Mouse (Mus musculus): ENCODE results near the gene Mcrip2. TPM values are rescaled to one million over a fixed set of nuclear protein-coding genes. Genes with fewer than 3 reads are reported as not detected.

The Mcrip2 gene
- polyA plus RNA-seq, 1 experiment from 2014 or later, result 15.9 TPM

DNA sequence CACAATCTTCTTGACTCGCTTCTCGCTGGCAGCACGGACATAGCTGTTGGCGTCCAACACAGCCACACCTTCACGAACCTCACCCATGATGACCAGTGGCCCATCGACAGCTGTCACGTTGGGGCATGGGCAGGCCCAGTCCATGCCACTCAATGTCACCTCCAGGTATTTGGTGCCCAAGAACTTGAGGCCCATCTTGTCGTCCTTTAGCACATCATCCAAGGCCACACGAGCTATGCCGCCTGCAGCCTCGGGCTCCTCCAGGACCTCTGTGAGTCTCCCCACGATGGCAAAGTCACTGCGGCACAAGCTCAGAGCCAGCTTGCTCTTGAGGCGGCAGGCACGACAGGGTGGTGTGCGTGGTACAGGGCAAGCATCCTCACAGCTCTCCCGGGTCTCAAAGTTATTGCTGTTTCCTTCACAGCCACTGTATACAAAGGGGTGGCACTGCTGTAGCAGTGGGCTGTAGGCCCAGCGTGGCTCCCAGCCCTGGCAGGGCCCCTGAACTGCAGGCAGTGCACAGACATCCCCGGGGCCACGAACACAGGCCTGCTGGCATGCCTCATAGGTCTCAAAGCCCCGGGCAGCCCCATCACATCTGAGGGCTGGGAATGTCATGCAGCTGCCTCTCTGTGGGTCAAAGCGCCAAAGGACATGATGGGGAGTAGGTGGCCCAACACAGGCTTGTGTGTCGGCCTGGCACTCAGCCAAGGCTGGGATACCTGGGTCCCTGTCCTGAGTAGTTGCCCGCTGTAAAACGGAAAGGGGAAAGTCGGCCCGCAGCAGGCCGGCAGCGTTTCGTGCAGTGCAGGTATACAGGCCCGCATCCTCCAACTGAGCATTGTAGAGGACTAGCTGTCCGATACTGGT is 9.4 kb upstream of the Mcrip2 start:
- WGBS, result 92% methylated on average over 32 of the region's 32 CpGs
- no peak overlapping the region for H3K9ac ChIP-seq (ENCODE audit: low read length)

DNA sequence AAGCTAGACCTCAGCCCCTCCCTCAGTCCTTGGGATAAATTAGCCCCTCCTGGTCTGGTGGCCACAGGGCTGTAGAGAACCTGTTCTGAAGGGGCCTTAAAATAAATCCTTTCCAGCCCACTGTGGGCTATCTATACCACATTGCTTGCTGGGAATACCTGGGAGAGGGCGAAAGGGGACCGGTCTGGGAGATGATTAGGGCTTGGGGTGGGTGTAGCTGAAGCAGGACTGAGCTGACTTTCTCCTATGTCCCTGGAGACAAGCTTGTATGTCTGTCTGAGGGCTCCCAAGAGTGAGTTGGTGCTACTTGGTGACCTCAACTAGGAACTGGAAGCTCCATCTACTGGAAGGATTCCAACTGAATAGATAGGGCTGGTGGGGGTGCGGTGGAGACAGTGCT is 8.5 kb upstream of the Mcrip2 start:
- H3K4me3 ChIP-seq (ENCODE audit: low read depth, low read length), result no peak overlapping the region
- H3K9me3 ChIP-seq (replicated peaks; ENCODE audit: control insufficient read depth, low read length), result no peaks in the 10 kb centered on the region
- DNase-seq (ENCODE audit: low spot score) (no peak), ATAC-seq (no peak)
- no peak overlapping the region for H3K27ac ChIP-seq (ENCODE audit: low read depth, low read length)
- H3K9ac ChIP-seq (ENCODE audit: low read length), result no peak overlapping the region
- peaks cover 13% of the 10 kb centered on the region for H3K4me1 ChIP-seq (ENCODE audit: control insufficient read depth, insufficient read depth, low read length)
- H3K27me3 ChIP-seq (replicated peaks; ENCODE audit: control insufficient read depth, insufficient read depth, low read length), result no peaks in the 10 kb centered on the region
- H3K4me2 ChIP-seq (ENCODE audit: low read length), result no peak overlapping the region
- H3K36me3 ChIP-seq (ENCODE audit: control insufficient read depth, insufficient read depth, low read length), result peaks cover 18% of the 10 kb centered on the region
- WGBS, result 99% methylated on average over 3 of the region's 3 CpGs

More for the DNA sequence above, 9.4 kb upstream of the Mcrip2 start:
- no peak for ATAC-seq
- H3K9me3 ChIP-seq (replicated peaks; ENCODE audit: control insufficient read depth, low read length), result no peaks in the 10 kb centered on the region
- H3K27ac ChIP-seq (ENCODE audit: low read depth, low read length), result no peak overlapping the region
- H3K4me2 ChIP-seq (ENCODE audit: low read length), result no peak overlapping the region
- no peak overlapping the region for H3K4me3 ChIP-seq (ENCODE audit: low read depth, low read length)
- H3K4me1 ChIP-seq (ENCODE audit: control insufficient read depth, insufficient read depth, low read length), result peaks cover 13% of the 10 kb centered on the region
- H3K27me3 ChIP-seq (replicated peaks; ENCODE audit: control insufficient read depth, insufficient read depth, low read length), result no peaks in the 10 kb centered on the region
- H3K36me3 ChIP-seq (ENCODE audit: control insufficient read depth, insufficient read depth, low read length), result peaks cover 28% of the 10 kb centered on the region
- no peak for DNase-seq (ENCODE audit: low spot score)

DNA sequence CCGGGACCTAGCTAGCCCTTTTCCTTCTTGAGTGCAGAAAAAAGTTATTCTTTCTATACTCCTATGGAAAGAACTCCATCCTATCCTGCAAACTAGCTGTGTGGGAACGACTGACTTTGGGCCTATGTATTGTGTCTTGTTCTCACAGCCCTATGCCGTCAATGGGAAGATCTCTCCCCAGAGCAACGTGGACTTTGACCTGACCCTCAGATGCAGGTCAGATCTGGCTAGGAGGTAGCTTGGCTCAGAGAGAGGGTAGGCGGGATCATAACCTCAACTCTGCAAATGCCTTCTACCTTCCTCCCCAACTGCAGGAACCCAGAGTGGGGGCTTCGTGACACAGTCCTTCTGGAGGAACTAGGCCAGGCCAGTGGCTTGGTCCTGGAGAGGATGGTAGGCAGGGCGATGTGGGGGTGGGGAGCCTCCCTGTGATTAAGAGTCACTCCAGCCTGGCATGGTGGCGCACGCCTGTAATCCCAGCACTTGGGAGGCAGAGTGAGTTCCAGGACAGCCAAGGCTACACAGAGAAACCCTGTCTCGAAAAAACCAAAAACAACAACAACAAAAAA is 7.9 kb upstream of the Mcrip2 start:
- Histone ChIP-seq H3K4me2 (ENCODE audit: low read length) (peak overlapping the region; percentile 88), H3K9me3 (replicated peaks; ENCODE audit: control insufficient read depth, low read length) (no peaks in the 10 kb centered on the region), H3K27ac (ENCODE audit: low read depth, low read length) (no peak overlapping the region), H3K9ac (ENCODE audit: low read length) (peak overlapping the region; percentile 80), H3K4me1 (ENCODE audit: control insufficient read depth, insufficient read depth, low read length) (peaks cover 13% of the 10 kb centered on the region), H3K4me3 (ENCODE audit: low read depth, low read length) (peak overlapping the region; percentile 77), H3K27me3 (replicated peaks; ENCODE audit: control insufficient read depth, insufficient read depth, low read length) (no peaks in the 10 kb centered on the region), H3K36me3 (ENCODE audit: control insufficient read depth, insufficient read depth, low read length) (peaks cover 17% of the 10 kb centered on the region)
- 69% methylated on average over 10 of the region's 10 CpGs for WGBS
- DNase-seq (ENCODE audit: low spot score), result no peak
- no peak for ATAC-seq

DNA sequence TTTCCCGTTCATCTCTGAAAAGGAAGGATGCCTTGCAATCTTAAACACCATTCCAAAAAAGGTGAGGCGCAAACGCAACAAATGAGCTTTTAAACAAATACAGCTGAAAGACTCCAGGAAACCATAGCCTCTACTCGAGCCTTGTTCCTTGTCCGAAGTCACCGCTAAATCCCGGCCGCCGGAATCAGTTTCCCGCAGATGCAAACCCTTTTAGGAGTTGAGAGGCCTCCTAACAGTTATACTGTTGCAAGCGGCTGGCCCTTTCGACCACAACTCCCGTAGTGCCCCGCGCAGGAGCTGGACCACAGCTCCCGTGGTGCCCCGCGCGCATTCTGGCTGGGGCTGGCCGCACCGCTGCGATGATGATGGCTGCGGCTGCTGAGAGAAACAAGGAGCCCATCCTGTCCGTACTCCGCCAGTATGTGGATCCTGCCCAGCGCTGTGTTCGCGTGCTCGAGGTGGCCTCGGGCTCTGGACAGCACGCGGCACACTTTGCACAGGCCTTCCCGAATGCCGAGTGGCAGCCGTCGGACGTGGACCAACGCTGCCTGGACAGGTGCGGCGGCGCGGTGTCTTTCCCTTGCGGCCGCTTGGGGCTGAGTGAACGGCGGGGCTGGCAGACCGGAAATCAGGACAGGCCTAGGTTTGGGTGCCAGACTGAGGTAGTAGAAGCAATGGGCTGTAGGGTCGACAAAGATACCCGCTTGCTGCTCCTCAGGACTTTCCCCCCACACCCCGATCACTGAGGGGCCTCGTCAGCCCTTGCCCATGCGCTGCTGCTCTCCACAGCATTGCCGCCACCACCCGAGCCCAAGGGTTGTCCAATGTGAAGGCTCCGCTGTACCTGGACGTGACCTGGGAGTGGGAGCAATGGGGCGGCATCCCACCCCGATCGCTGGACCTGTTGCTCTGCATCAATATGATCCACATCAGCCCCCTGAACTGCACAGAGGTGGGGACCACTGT is 6.9 kb upstream of the Mcrip2 start:
- WGBS, result under 1% methylated on average over 59 of the region's 59 CpGs
- Histone ChIP-seq H3K4me2 (ENCODE audit: low read length) (peak overlapping the region; percentile 88), H3K9me3 (replicated peaks; ENCODE audit: control insufficient read depth, low read length) (no peaks in the 10 kb centered on the region), H3K4me1 (ENCODE audit: control insufficient read depth, insufficient read depth, low read length) (peaks cover 13% of the 10 kb centered on the region), H3K27me3 (replicated peaks; ENCODE audit: control insufficient read depth, insufficient read depth, low read length) (no peaks in the 10 kb centered on the region), H3K9ac (ENCODE audit: low read length) (peak overlapping the region; percentile 80), H3K4me3 (ENCODE audit: low read depth, low read length) (peak overlapping the region; percentile 77), H3K36me3 (ENCODE audit: control insufficient read depth, insufficient read depth, low read length) (peaks cover 17% of the 10 kb centered on the region), H3K27ac (ENCODE audit: low read depth, low read length) (peak overlapping the region; percentile 94)
- DNase-seq (ENCODE audit: low spot score) (peak; percentile 93), ATAC-seq (peak; percentile 96)

DNA sequence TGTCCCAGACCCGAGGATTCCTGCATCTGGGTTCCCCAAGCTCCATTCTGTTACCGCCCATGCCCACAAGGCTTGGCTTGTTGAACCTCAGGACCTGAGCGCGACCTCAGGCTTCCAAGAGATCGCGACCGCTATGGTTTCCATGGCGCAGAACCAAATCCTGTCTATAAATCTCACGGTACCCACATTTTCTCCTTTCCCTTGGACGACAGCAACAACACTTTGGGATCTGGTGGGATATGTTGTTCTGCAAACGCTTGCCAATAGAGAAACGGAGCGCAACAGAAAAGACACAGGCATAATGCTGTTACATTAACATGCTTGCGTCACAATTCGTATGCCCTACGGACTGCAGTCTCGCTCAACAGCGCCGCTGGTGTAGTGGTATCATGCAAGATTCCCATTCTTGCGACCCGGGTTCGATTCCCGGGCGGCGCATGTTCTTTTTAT is 6.2 kb upstream of the Mcrip2 start, which contains the start of gene Mettl26:
Gene Mettl26, plus strand, starts transcription at position 354 of the 450 bp plus-strand sequence.
- WGBS, result under 1% methylated on average over 25 of the region's 25 CpGs
- peaks cover 17% of the 10 kb centered on the region for H3K36me3 ChIP-seq (ENCODE audit: control insufficient read depth, insufficient read depth, low read length)
- H3K9me3 ChIP-seq (replicated peaks; ENCODE audit: control insufficient read depth, low read length), result no peaks in the 10 kb centered on the region
- peaks cover 13% of the 10 kb centered on the region for H3K4me1 ChIP-seq (ENCODE audit: control insufficient read depth, insufficient read depth, low read length)
- H3K27me3 ChIP-seq (replicated peaks; ENCODE audit: control insufficient read depth, insufficient read depth, low read length), result no peaks in the 10 kb centered on the region
- ATAC-seq (peak; percentile 81), DNase-seq (ENCODE audit: low spot score) (peak; percentile 97)
- H3K4me3 ChIP-seq (ENCODE audit: low read depth, low read length), result peak within 1 kb of the TSS; percentile 77
- peak within 1 kb of the TSS; percentile 88 for H3K4me2 ChIP-seq (ENCODE audit: low read length)
- H3K27ac ChIP-seq (ENCODE audit: low read depth, low read length), result peak within 1 kb of the TSS; percentile 94
- H3K9ac ChIP-seq (ENCODE audit: low read length), result peak within 1 kb of the TSS; percentile 80

DNA sequence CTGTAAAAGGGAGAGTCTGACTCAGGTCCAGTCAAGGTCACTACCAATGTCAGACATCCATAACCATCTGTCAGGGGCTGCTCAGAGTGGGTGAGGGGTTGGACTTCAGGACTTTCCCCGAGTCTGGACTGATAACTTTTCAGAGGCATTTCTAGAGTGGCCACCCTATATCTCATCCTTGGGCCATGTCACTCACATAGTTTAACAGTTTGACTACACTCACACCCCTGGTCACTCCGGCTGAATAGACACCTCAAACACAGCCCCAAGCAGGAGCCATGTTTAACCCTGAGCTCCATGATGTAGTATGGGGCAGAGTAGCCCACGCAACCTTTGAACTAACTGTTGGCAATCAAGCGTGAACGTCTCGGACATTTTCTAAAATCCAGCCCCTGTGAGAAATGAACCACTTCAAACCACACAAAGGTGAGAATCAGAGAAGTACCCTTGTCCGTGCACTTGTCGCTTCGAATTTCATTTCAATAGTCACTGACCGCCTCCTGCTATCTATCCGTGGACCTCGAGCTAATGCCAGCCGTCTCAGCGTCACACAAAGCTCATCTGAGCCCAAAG is 5.7 kb upstream of the Mcrip2 start:
- no peaks in the 10 kb centered on the region for H3K9me3 ChIP-seq (replicated peaks; ENCODE audit: control insufficient read depth, low read length)
- H3K27me3 ChIP-seq (replicated peaks; ENCODE audit: control insufficient read depth, insufficient read depth, low read length), result no peaks in the 10 kb centered on the region
- peak overlapping the region; percentile 77 for H3K4me3 ChIP-seq (ENCODE audit: low read depth, low read length)
- H3K4me1 ChIP-seq (ENCODE audit: control insufficient read depth, insufficient read depth, low read length), result peaks cover 13% of the 10 kb centered on the region
- peak overlapping the region; percentile 88 for H3K4me2 ChIP-seq (ENCODE audit: low read length)
- H3K36me3 ChIP-seq (ENCODE audit: control insufficient read depth, insufficient read depth, low read length), result peaks cover 15% of the 10 kb centered on the region
- 6% methylated on average over 14 of the region's 14 CpGs for WGBS
- peak overlapping the region; percentile 80 for H3K9ac ChIP-seq (ENCODE audit: low read length)
- ATAC-seq (no peak), DNase-seq (ENCODE audit: low spot score) (no peak)
- peak overlapping the region; percentile 94 for H3K27ac ChIP-seq (ENCODE audit: low read depth, low read length)

DNA sequence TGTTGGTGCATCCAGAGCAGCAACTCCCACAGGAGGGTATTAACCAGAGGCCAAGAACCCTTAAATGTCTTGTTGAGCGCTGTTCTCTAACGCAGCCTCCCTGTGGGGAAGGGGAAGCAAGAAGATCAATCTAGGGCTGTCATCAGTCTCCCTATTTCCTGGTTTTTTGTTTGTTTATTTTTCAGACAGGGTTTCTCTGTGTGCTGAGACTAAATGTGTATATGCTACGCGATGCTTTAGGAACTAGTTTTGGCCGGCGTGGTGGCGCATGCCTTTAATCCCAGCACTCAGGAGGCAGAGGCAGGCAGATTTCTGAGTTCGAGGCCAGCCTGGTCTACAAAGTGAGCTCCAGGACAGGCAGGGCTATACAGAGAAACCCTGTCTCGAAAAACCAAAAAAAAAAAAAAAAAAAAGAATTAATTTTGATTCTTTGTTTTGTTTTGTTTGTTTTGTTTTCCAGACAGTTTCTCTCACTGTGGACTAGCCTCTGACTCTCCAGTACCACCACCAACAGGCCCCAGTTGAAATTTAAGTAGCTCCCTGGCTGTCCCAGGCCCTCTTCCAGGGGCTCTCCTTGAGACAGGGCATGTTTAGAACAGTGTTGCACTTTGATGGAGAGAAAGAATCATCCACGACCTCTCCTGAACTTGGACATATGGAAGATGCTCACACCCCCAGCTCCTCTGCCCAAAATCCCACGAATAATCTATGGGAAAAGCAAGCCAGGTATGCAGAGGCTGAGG is 5.0 kb upstream of the Mcrip2 start:
- H3K27ac ChIP-seq (ENCODE audit: low read depth, low read length), result no peak overlapping the region

DNA sequence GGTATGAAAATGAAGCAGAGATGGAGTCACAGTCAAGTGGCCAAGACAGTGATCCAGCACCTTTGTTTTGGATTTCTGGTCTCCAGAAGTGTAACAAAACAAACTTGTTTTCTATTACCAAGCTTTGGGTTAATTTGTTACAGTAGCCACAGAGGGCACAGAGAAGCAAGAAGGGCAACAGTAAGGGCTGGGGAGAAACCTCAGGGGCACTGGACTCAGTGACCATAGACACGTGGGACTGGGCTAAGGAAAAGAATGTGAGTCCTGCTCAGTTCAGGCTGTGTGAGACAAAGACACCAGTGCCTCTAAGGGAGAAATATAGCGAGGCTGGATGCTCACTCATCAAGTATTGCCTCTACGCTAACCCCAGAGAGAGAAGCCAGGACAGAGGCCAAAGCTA is 4.1 kb upstream of the Mcrip2 start:
- ATAC-seq, result no peak
- Histone ChIP-seq H3K36me3 (ENCODE audit: control insufficient read depth, insufficient read depth, low read length) (no peaks in the 10 kb centered on the region; the same call in 1 of the 2 replicates), H3K4me3 (ENCODE audit: low read depth, low read length) (no peak overlapping the region), H3K27ac (ENCODE audit: low read depth, low read length) (no peak overlapping the region), H3K27me3 (replicated peaks; ENCODE audit: control insufficient read depth, insufficient read depth, low read length) (no peaks in the 10 kb centered on the region), H3K4me1 (ENCODE audit: control insufficient read depth, insufficient read depth, low read length) (peaks cover 16% of the 10 kb centered on the region), H3K4me2 (ENCODE audit: low read length) (no peak overlapping the region), H3K9ac (ENCODE audit: low read length) (no peak overlapping the region), H3K9me3 (replicated peaks; ENCODE audit: control insufficient read depth, low read length) (no peaks in the 10 kb centered on the region)
- WGBS, result 86% methylated on average over 3 of the region's 3 CpGs
- no peak for DNase-seq (ENCODE audit: low spot score)

More for the DNA sequence above, 5.0 kb upstream of the Mcrip2 start:
- H3K27me3 ChIP-seq (replicated peaks; ENCODE audit: control insufficient read depth, insufficient read depth, low read length), result no peaks in the 10 kb centered on the region
- H3K9ac ChIP-seq (ENCODE audit: low read length), result no peak overlapping the region
- peaks cover 9% of the 10 kb centered on the region for H3K36me3 ChIP-seq (ENCODE audit: control insufficient read depth, insufficient read depth, low read length)
- H3K4me3 ChIP-seq (ENCODE audit: low read depth, low read length), result peak overlapping the region; percentile 77
- DNase-seq (ENCODE audit: low spot score) (no peak), ATAC-seq (no peak)
- peaks cover 13% of the 10 kb centered on the region for H3K4me1 ChIP-seq (ENCODE audit: control insufficient read depth, insufficient read depth, low read length)
- H3K4me2 ChIP-seq (ENCODE audit: low read length), result peak overlapping the region; percentile 88
- 86% methylated on average over 11 of the region's 11 CpGs for WGBS
- no peaks in the 10 kb centered on the region for H3K9me3 ChIP-seq (replicated peaks; ENCODE audit: control insufficient read depth, low read length)

Measured in forebrain, embryonic 14.5 days (tissue).